ENCODE assay signal across 8 mouse cellular contexts in genomic region chr6:24955946-24956585, GRCm38 (mm10). TPM values are rescaled to one million over a fixed set of nuclear protein-coding genes. Genes with fewer than 3 reads are reported as not detected.
DNase-seq lines count a peak whose midpoint lies in the region; ATAC-seq and TF ChIP-seq lines count a peak whose summit lies in the region.

Gene Tmem229a, minus strand, starts transcription at chr6:24956297.

- peak; percentile 81 for ATAC-seq in forebrain, postnatal 0 days
- ATAC-seq in lung, embryonic 16.5 days (ENCODE audit: low read depth), result peak; percentile 84

- 0 out of 2 replicates have a peak, but pooled peaks cover 4% of the 10 kb centered on the region for H3K4me1 ChIP-seq in forebrain, postnatal 0 days (ENCODE audit: insufficient read depth)
- peaks cover 21% of the 10 kb centered on the region for H3K4me1 ChIP-seq in hindbrain, embryonic 10.5 days (replicated peaks)
- H3K4me1 ChIP-seq in lung, embryonic 16.5 days (replicated peaks; ENCODE audit: control insufficient read depth, insufficient read depth, low read length), result peaks cover 11% of the 10 kb centered on the region

- WGBS in forebrain, postnatal 0 days, result 5% methylated on average over 43 of the region's 46 CpGs
- under 1% methylated on average over 46 of the region's 46 CpGs for WGBS in hindbrain, embryonic 10.5 days
- WGBS in lung, embryonic 16.5 days, result under 1% methylated on average over 30 of the region's 46 CpGs

- H3K4me2 ChIP-seq in forebrain, postnatal 0 days (ENCODE audit: low read depth), result peak within 1 kb of the TSS; percentile 92
- H3K4me2 ChIP-seq in lung, embryonic 16.5 days (ENCODE audit: low read depth, low read length), result peak within 1 kb of the TSS; percentile 97

- no peaks in the 10 kb centered on the region for H3K9me3 ChIP-seq in forebrain, postnatal 0 days (ENCODE audit: low read length)
- H3K9me3 ChIP-seq in hindbrain, embryonic 10.5 days, result no peaks in the 10 kb centered on the region
- no peaks in the 10 kb centered on the region for H3K9me3 ChIP-seq in lung, embryonic 16.5 days (ENCODE audit: control insufficient read depth, low read length)

- no peak for TF ChIP-seq CTCF in forebrain, postnatal 0 days (IDR thresholded peaks at IDR 0.05; ENCODE audit: low read depth)

- peak within 1 kb of the TSS; percentile 92 for H3K27ac ChIP-seq in forebrain, postnatal 0 days (ENCODE audit: low read depth, low read length)
- H3K27ac ChIP-seq in hindbrain, embryonic 10.5 days, result peak within 1 kb of the TSS; percentile 93
- no peak within 1 kb of the TSS for H3K27ac ChIP-seq in lung, embryonic 16.5 days (ENCODE audit: low read length)

- DNase-seq in ZHBTc4 (ENCODE audit: low read depth, low spot score), result peak; percentile 86
- DNase-seq in cerebellum, adult 18-20 months, result peak; percentile 70 to 81
- peak; percentile 79 for DNase-seq in forebrain, postnatal 0 days
- peak; percentile 79 for DNase-seq in hindbrain, embryonic 10.5 days (ENCODE audit: low spot score)
- DNase-seq in layer of hippocampus, adult 9-10 months (ENCODE audit: low spot score), result peak; percentile 59
- peak; percentile 62 for DNase-seq in right cerebral cortex, postnatal 14 days
- no peak for DNase-seq in MN1 (ENCODE audit: low spot score)

- H3K27me3 ChIP-seq in forebrain, postnatal 0 days (ENCODE audit: insufficient read depth, low read length), result no peaks in the 10 kb centered on the region
- peaks cover 13% of the 10 kb centered on the region for H3K27me3 ChIP-seq in hindbrain, embryonic 10.5 days (ENCODE audit: insufficient read depth, poor library complexity, severe bottlenecking)
- peaks cover 24% of the 10 kb centered on the region for H3K27me3 ChIP-seq in lung, embryonic 16.5 days (ENCODE audit: control insufficient read depth, insufficient read depth, low read depth, low read length)

- H3K4me3 ChIP-seq in forebrain, postnatal 0 days (ENCODE audit: low read depth, low read length), result peak within 1 kb of the TSS; percentile 76
- peak within 1 kb of the TSS; percentile 72 for H3K4me3 ChIP-seq in hindbrain, embryonic 10.5 days
- peak within 1 kb of the TSS; percentile 58 for H3K4me3 ChIP-seq in lung, embryonic 16.5 days (ENCODE audit: low read length)

- H3K9ac ChIP-seq in forebrain, postnatal 0 days, result peak within 1 kb of the TSS; percentile 93
- peak within 1 kb of the TSS; percentile 45 for H3K9ac ChIP-seq in lung, embryonic 16.5 days (ENCODE audit: low read length)

- H3K36me3 ChIP-seq in forebrain, postnatal 0 days (ENCODE audit: insufficient read depth), result no peaks in the 10 kb centered on the region
- no peaks in the 10 kb centered on the region for H3K36me3 ChIP-seq in hindbrain, embryonic 10.5 days
- H3K36me3 ChIP-seq in lung, embryonic 16.5 days (ENCODE audit: control insufficient read depth, insufficient read depth, low read length), result no peaks in the 10 kb centered on the region

RNA-seq across cellular contexts. Expression of gene Tmem229a, which starts in this region (rescaled TPM):
- total RNA-seq in forebrain, postnatal 0 days (2014; rRNA removed), result 9.8 and 13.6 TPM in 2 replicates
- 2.5 and 4.1 TPM in 2 replicates for polyA plus RNA-seq in forebrain, postnatal 0 days (2015; fragmentation: Nextera tagmentation; extraction: Ambion mirVana)
- polyA plus RNA-seq in hindbrain, embryonic 10.5 days (2016; fragmentation: Nextera tagmentation; extraction: Ambion mirVana), result 0.63 and 0.88 TPM in 2 replicates
- polyA plus RNA-seq in lung, embryonic 16.5 days (2015; fragmentation: Nextera tagmentation; extraction: Ambion mirVana), result 0.06 TPM in 2 replicates

Comparison
In these comparisons a context has a peak if more than half of its experiments do, and no peak if none do; other contexts are left out.
1. Peak in DNase-seq, H3K4me3 ChIP-seq and H3K27ac ChIP-seq in hindbrain, embryonic 10.5 days; RNA of the gene not detected or under 1 TPM.
2. Peak in ATAC-seq, H3K4me3 ChIP-seq, H3K9ac ChIP-seq and H3K4me2 ChIP-seq in lung, embryonic 16.5 days; RNA of the gene not detected or under 1 TPM.